Mouse (Mus musculus) induced T-regulatory cell, adult 2 months (primary cell): ENCODE results near the gene Tas2r130.
"Not testable (repeated sequence)": the region's sequence is repeated elsewhere in the genome, so short reads cannot be mapped to it uniquely, and the experiment has no call there.

Source experiments
- DNase-seq: peaks from one replicate; pipeline ENCODE4 v3.0.0-alpha.2; 2012; ENCODE audit warnings: low read depth

Tas2r130 gene

GRCm38 (mm10) chr6:131630812-131631211, at the start of gene Tas2r130:
TSS of gene Tas2r130 (minus strand) at chr6:131630912.
- no peak for DNase-seq

GRCm38 (mm10) chr6:131678786-131679185, 48.1 kb upstream of the Tas2r130 start, which contains the start of gene Tas2r106:
TSS of gene Tas2r106 (minus strand) at chr6:131678886.
- DNase-seq: no peak

GRCm38 (mm10) chr6:131660049-131660448, 29.3 kb upstream of the Tas2r130 start, which contains the start of gene Tas2r107:
TSS of gene Tas2r107 (minus strand) at chr6:131660149.
- no peak for DNase-seq

- not testable (repeated sequence) for DNase-seq
Measured at GRCm38 (mm10) chr6:131609956-131610355, 20.8 kb downstream of the Tas2r130 start.

GRCm38 (mm10) chr6:131604821-131605220, 25.9 kb downstream of the Tas2r130 start:
- DNase-seq: no peak
